Mouse (Mus musculus) intestine, postnatal 0 days (tissue): ENCODE data around the gene Bnip2. TPM values are rescaled to one million over a fixed set of nuclear protein-coding genes. Genes with fewer than 3 reads are reported as not detected.

Experiments used
- ATAC-seq: fragments of 200-750 bp; cut with Nextera tagmentation; 2 replicates; pipeline ENCODE4 v1.8.0; 2017; ENCODE audit warnings: mild to moderate bottlenecking, moderate TSS enrichment, moderate library complexity
- H3K27ac ChIP-seq: fragments of 300-500 bp; sonication (generic); 2 replicates; pipeline ENCODE4 v1.5.1; 2014; ENCODE audit warnings: mild to moderate bottlenecking, low read depth, low read length, moderate library complexity
- H3K27me3 ChIP-seq: fragments of 300-500 bp; sonication (generic); replicated peaks from 2 replicates; pipeline ENCODE4 v1.6.1; 2014; ENCODE audit warnings: low read length, mixed read lengths; ENCODE audit not compliant: control insufficient read depth, insufficient read depth
- H3K36me3 ChIP-seq: fragments of 300-500 bp; sonication (generic); 2 replicates; pipeline ENCODE4 v1.6.1; 2014; ENCODE audit warnings: mild to moderate bottlenecking, moderate library complexity; ENCODE audit not compliant: control insufficient read depth, insufficient read depth
- H3K4me1 ChIP-seq: fragments of 300-500 bp; sonication (generic); replicated peaks from 2 replicates; pipeline ENCODE4 v1.6.1; 2014; ENCODE audit warnings: antibody characterized with exemption, low read length, mixed read lengths; ENCODE audit not compliant: control insufficient read depth, insufficient read depth
- H3K4me2 ChIP-seq: fragments of 300-500 bp; sonication (generic); replicated peaks from 2 replicates; pipeline ENCODE4 v1.6.1; 2014; ENCODE audit warnings: low read depth, mild to moderate bottlenecking, moderate library complexity
- H3K4me3 ChIP-seq: fragments of 300-500 bp; sonication (generic); 2 replicates; pipeline ENCODE4 v1.5.1; 2014; ENCODE audit warnings: low read depth, low read length
- H3K9ac ChIP-seq: fragments of 300-500 bp; sonication (generic); 2 replicates; pipeline ENCODE4 v1.6.1; 2014; ENCODE audit warnings: mild to moderate bottlenecking, low read depth, low read length
- H3K9me3 ChIP-seq: fragments of 300-500 bp; sonication (generic); 2 replicates; pipeline ENCODE4 v1.6.1; 2016; ENCODE audit warnings: mixed run types; ENCODE audit not compliant: control insufficient read depth
- CTCF ChIP-seq: sonication (generic); IDR thresholded peaks from 2 replicates; pipeline ENCODE4 v1.5.1; 2016; ENCODE audit warnings: low read depth, mild to moderate bottlenecking, control low read depth, antibody characterized with exemption, moderate library complexity
- WGBS: fragments of 180-500 bp; shearing (Covaris S2); extraction: QIAGEN DNeasy Blood & Tissue Kit; methylation state at CpG from one replicate; pipeline ENCODE4 v1.1.7; 2014; 5-methylcytosine and 5-hydroxymethylcytosine counted together
- polyA plus RNA-seq: library from polyadenylated mRNA; unstranded; fragments of >200 nt; fragmentation: Nextera tagmentation; extraction: Ambion mirVana; gene quantifications from 2 replicates; pipeline ENCODE4 v1.2.1, GENCODE M21; 2015

Bnip2 gene
- polyA plus RNA-seq, 1 experiment from 2014 or later = 38.0 TPM

- 69% methylated on average over 3 of the region's 3 CpGs for WGBS
- H3K27me3 ChIP-seq = no peaks in the 10 kb centered on the region
- no peak overlapping the region for H3K4me2 ChIP-seq
- no peak overlapping the region for H3K9ac ChIP-seq
- no peak for TF ChIP-seq CTCF
- H3K9me3 ChIP-seq = 0 out of 2 replicates have a peak, but pooled peaks cover 5% of the 10 kb centered on the region
- no peaks in the 10 kb centered on the region for H3K36me3 ChIP-seq
- no peak overlapping the region for H3K4me3 ChIP-seq
- H3K27ac ChIP-seq = no peak overlapping the region
- no peaks in the 10 kb centered on the region for H3K4me1 ChIP-seq
- no peak for ATAC-seq
These were observed 24.9 kb upstream of the Bnip2 start for GRCm38 (mm10) chr9:69964370-69964769.

- no peak for TF ChIP-seq CTCF
- WGBS = 79% methylated on average over 1 of the region's 1 CpGs
- no peaks in the 10 kb centered on the region for H3K4me1 ChIP-seq
- H3K4me3 ChIP-seq = no peak overlapping the region
- no peak overlapping the region for H3K4me2 ChIP-seq
- H3K27me3 ChIP-seq = no peaks in the 10 kb centered on the region
- H3K36me3 ChIP-seq = no peaks in the 10 kb centered on the region
- no peak for ATAC-seq
- no peaks in the 10 kb centered on the region for H3K9me3 ChIP-seq
- no peak overlapping the region for H3K27ac ChIP-seq
- H3K9ac ChIP-seq = no peak overlapping the region
These were observed 3.7 kb upstream of the Bnip2 start for GRCm38 (mm10) chr9:69985526-69985925.

- 74% methylated on average over 10 of the region's 10 CpGs for WGBS
- Histone ChIP-seq H3K27me3 (no peaks in the 10 kb centered on the region), H3K9me3 (no peaks in the 10 kb centered on the region), H3K4me1 (no peaks in the 10 kb centered on the region), H3K4me2 (no peak overlapping the region), H3K9ac (no peak overlapping the region), H3K4me3 (no peak overlapping the region), H3K27ac (no peak overlapping the region), H3K36me3 (no peaks in the 10 kb centered on the region)
- no peak for TF ChIP-seq CTCF
- no peak for ATAC-seq
These were observed 3.2 kb upstream of the Bnip2 start for GRCm38 (mm10) chr9:69986063-69986462.

- no peak overlapping the region for H3K27ac ChIP-seq
- H3K4me1 ChIP-seq = no peaks in the 10 kb centered on the region
- H3K9ac ChIP-seq = no peak overlapping the region
- no peaks in the 10 kb centered on the region for H3K36me3 ChIP-seq
- ATAC-seq = no peak
- 83% methylated on average over 5 of the region's 5 CpGs for WGBS
- no peaks in the 10 kb centered on the region for H3K9me3 ChIP-seq
- H3K4me2 ChIP-seq = no peak overlapping the region
- no peaks in the 10 kb centered on the region for H3K27me3 ChIP-seq
- H3K4me3 ChIP-seq = no peak overlapping the region
- TF ChIP-seq CTCF = no peak
These were observed 2.7 kb upstream of the Bnip2 start for GRCm38 (mm10) chr9:69986571-69986970.

- Histone ChIP-seq H3K27ac (no peak overlapping the region), H3K27me3 (no peaks in the 10 kb centered on the region), H3K36me3 (no peaks in the 10 kb centered on the region), H3K4me1 (no peaks in the 10 kb centered on the region), H3K9me3 (no peaks in the 10 kb centered on the region), H3K4me2 (no peak overlapping the region), H3K9ac (no peak overlapping the region), H3K4me3 (no peak overlapping the region)
- 0% methylated on average over 3 of the region's 3 CpGs for WGBS
- TF ChIP-seq CTCF = peak; percentile 82
- ATAC-seq = no peak
These were observed 1.7 kb upstream of the Bnip2 start for GRCm38 (mm10) chr9:69987579-69987978.

- no peaks in the 10 kb centered on the region for H3K27me3 ChIP-seq
- WGBS = 29% methylated on average over 16 of the region's 16 CpGs
- peak overlapping the region; percentile 98 for H3K27ac ChIP-seq
- TF ChIP-seq CTCF = no peak
- 0 out of 2 replicates have a peak, but pooled peaks have one; percentile 1 for ATAC-seq
- H3K9ac ChIP-seq = peak overlapping the region; percentile 95; the same call in 1 of the 2 replicates
- peak overlapping the region; percentile 72 for H3K4me2 ChIP-seq
- no peaks in the 10 kb centered on the region for H3K9me3 ChIP-seq
- peak overlapping the region; percentile 98 for H3K4me3 ChIP-seq
- no peaks in the 10 kb centered on the region for H3K36me3 ChIP-seq
- H3K4me1 ChIP-seq = no peaks in the 10 kb centered on the region
These were observed 462 bp upstream of the Bnip2 start for GRCm38 (mm10) chr9:69988706-69989302.

- Histone ChIP-seq H3K4me1 (no peaks in the 10 kb centered on the region), H3K4me2 (peak overlapping the region; percentile 72), H3K27me3 (no peaks in the 10 kb centered on the region), H3K9ac (no peak overlapping the region), H3K36me3 (0 out of 2 replicates have a peak, but pooled peaks cover 5% of the 10 kb centered on the region), H3K27ac (no peak overlapping the region), H3K9me3 (no peaks in the 10 kb centered on the region), H3K4me3 (peak overlapping the region; percentile 98)
- peak; percentile 36; the same call in 1 of the 2 replicates for TF ChIP-seq CTCF
- 16% methylated on average over 5 of the region's 5 CpGs for WGBS
- ATAC-seq = no peak
These were observed 1.1 kb downstream of the Bnip2 start for GRCm38 (mm10) chr9:69990346-69990745.
